Mouse (Mus musculus): ENCODE results near the gene Thy1. TPM values are rescaled to one million over a fixed set of nuclear protein-coding genes. Genes with fewer than 3 reads are reported as not detected.

The Thy1 gene
- total RNA-seq, 2 experiments from 2014 or later: 35.5 to 45.4 TPM

DNA sequence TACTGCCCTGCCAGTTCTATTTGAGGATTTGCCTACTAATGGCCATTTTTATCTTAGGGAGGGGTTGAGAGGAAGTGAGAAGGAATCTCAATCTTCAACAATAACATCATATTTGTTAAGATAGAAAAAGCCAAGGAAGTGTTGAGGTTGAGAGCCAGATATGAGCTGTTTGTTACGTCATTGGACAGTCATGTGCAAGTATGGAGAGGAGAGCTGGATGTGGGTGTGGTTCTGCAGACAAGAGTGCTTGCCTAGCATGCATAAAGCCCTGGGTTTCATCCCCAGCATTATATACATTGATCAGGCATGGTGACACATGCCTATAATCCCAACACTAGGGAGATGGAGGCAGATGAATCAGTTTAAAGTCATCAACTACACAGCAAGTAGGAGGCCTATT, 10.8 kb downstream of the Thy1 start:
- intact Hi-C loops (cut with DNase I; ENCODE audit: low total_unique reads): no loop called here
- no peak for DNase-seq

GRCm38 (mm10) chr9:44058606-44059005, 15.4 kb downstream of the Thy1 start:
- no peak for DNase-seq
- intact Hi-C loops (cut with DNase I; ENCODE audit: low total_unique reads): no loop called here

- intact Hi-C loops (cut with DNase I; ENCODE audit: low total_unique reads): no loop called here
- no peak for DNase-seq
These were observed 22.0 kb downstream of the Thy1 start for GRCm38 (mm10) chr9:44065177-44065576.

DNA sequence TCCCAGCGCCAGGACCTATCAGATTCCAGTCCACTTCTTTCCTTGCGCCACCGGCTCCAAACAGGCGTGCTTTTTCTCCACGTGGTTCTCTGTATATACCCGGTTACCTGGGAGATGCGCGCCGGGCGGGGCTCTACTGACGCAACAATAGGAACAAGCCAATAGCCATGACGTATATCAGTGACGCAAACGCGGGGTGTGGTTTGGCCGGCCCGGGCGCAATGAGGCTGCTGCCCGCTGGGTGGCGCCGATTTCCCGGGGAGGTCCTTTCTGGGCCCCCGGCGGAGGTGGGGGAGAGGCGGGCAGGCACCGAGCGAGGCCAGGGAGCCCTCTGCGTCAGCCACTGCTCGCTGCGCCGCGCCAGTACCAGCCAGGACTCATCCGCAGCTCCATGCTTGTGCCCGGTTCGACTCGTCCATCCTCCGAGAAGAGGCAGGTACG, 23.6 kb downstream of the Thy1 start, which contains the start of gene Usp2:
Gene Usp2 (plus strand): TSS at position 237 of the 441 bp plus-strand sequence.
- DNase-seq: peak; percentile 98
- intact Hi-C loops (cut with DNase I; ENCODE audit: low total_unique reads): no loop called here

GRCm38 (mm10) chr9:44067241-44067959, 24.2 kb downstream of the Thy1 start:
- no peak for DNase-seq
- intact Hi-C loops (cut with DNase I; ENCODE audit: low total_unique reads): no loop called here

GRCm38 (mm10) chr9:44067960-44068330, 24.8 kb downstream of the Thy1 start:
- DNase-seq: no peak
- intact Hi-C loops (cut with DNase I; ENCODE audit: low total_unique reads): no loop called here

- intact Hi-C loops (cut with DNase I; ENCODE audit: low total_unique reads): no loop called here
- no peak for DNase-seq
These were observed 26.1 kb downstream of the Thy1 start for GRCm38 (mm10) chr9:44069252-44069651.

DNA sequence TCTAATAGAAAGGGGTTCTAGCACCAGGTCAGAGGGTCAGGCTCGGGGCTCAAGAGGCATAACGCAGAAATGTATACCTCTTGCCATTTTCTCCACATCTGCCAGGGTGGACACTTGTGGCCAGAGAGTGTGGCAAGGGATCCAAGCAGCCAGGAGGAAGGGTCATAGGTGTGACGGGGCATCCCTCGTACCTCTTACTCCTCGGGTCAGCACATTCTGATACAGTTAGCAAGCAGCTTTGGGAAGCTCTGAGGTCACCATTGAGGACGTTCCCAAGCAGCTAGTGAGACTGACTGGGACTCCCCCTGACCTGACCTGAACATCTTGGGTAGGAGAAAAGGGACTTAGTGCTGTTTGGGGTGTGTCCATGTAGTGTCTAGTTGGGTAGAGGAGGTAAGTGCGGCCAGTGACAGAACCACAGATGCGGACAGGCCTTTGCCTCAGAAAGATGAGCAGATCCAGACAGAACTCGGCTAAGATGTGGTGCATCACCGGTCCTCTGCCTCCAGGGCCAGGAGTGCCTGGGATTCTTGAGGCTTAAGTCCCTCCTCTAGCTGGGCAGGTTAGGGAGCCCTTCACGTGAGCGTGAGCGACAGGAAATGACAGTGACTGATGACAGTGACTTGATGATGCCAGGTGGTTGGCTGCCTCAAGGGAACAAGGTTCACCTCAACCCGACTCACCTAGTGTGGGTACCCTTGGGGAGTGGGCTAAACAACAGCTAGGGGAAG, 27.1 kb downstream of the Thy1 start:
- DNase-seq: no peak
- intact Hi-C loops (cut with DNase I; ENCODE audit: low total_unique reads): no loop called here

- intact Hi-C loops (cut with DNase I; ENCODE audit: low total_unique reads): no loop called here
- no peak for DNase-seq
These were observed 27.7 kb downstream of the Thy1 start for GRCm38 (mm10) chr9:44070844-44071231.

DNA sequence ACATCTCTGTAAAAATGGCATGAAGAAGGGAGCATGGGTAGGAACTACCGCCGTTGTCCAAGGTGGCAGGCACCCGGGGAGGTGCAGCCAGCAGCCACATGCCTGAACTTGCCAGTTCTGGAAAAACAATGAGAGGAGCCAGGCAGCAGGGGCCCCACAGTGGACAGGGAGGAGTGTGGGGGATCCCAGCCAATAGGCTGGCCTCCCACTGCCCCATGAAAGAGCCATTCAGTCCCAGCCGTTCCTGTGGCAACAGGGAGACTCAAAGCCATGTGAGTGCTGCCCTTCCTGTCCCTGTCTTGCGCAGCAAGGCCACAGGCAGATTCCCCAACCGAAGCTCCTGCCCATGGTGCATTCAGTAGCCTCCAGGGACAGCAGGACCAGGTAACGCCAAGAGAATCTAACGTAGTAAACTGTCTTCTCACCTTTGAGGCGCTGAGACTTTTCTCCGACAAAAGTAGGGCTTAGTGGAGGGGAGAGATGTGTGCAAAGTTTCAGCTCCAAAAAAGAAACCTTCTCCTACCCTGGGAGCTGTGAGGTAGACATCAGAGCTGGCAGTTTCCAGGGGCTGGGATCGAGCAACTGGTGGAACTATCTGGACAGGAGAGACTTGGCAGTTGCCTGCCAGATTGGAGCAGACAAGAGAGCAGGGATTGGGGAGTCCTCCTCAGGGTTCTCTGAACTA, 28.9 kb downstream of the Thy1 start:
- no peak for DNase-seq
- intact Hi-C loops (cut with DNase I; ENCODE audit: low total_unique reads): no loop called here

DNA sequence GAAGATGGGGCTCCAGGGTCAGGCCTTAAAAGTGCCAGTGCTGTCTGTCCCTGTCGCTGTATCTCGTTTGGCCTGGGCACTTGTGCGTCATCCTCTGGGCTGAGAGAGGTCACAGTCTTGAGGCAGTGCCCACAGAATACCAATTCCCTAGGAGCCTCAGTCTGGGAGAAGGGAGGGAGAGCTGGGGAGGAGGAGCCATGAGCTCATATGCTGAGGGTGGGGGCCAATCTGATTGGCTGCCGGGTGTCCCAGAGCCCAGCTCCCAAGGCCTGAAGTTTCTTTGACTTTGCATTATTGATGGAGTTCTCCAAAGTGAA, 29.4 kb downstream of the Thy1 start:
- DNase-seq: peak; percentile 63
- intact Hi-C loops (cut with DNase I; ENCODE audit: low total_unique reads): no loop called here

- no peak for DNase-seq
- intact Hi-C loops (cut with DNase I; ENCODE audit: low total_unique reads): no loop called here
These were observed 29.9 kb downstream of the Thy1 start for GRCm38 (mm10) chr9:44073115-44073514.

DNA sequence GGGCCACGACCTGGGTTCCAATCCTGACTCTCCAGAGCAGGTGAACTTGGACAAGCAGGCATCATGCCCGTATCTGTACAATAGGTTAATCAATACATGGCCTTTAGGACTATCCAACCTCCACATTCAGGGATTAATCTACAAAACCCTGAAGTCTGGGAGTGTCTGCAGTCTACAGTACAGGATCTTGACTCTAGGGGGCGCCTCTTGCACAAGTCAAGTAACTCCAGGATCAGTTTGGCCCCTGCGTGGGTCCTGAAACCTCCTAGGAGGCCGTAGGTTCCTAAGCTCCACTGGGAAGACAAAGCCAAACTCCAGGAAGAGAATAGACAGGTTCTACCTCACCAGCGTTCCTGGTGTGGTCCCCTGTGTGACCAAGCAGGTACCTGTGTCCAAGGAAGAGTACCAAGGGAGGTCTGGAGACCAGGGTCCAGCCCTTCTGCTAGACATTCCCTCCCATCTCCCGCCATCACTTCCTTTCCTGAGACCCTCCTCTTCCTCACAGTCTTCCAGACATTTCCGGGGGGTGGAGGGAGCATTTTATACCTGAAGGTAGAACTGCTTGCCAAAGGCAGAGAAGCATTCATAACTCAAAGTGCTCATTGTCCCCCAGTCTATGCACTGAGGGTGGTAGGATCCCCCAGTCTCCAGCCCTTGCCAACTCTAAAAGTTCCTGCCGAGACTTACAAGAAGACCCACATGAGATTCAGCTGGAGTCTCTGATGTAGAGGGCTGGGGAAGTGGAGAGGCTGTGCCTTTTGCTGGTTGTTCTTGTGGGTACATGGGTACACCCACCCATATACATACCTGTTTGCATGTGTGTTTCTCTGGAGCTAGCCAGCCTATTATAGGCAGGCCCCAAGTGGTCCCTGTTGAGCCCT, 31.5 kb downstream of the Thy1 start:
- DNase-seq: no peak
- intact Hi-C loops (cut with DNase I; ENCODE audit: low total_unique reads): no loop called here

DNA sequence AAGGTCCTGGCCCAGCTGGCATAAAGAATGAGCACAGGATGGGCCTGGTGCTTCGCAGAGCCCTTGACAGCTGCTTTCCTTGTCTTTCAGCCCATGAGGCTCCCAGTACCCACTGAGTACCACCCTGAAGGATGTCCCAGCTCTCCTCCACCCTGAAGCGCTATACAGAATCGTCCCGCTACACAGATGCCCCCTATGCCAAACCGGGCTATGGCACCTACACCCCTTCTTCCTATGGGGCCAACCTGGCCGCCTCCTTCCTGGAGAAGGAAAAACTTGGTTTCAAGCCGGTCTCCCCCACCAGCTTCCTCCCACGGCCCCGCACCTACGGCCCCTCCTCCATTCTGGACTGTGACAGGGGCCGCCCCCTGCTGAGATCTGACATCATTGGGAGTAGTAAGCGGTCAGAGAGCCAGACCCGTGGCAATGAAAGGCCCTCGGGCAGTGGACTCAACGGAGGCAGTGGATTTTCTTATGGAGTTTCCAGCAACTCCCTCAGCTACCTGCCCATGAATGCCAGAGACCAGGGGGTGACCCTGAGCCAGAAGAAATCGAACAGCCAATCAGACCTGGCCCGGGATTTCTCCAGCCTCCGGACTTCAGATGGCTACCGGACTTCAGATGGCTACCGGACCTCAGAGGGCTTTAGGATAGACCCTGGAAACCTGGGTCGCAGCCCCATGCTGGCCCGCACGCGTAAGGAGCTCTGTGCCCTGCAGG, 32.3 kb downstream of the Thy1 start:
- intact Hi-C loops (cut with DNase I; ENCODE audit: low total_unique reads): no loop called here
- DNase-seq: no peak

GRCm38 (mm10) chr9:44075996-44076763, 33.0 kb downstream of the Thy1 start:
- intact Hi-C loops (cut with DNase I; ENCODE audit: low total_unique reads): no loop called here
- no peak for DNase-seq

- peak; percentile 86 for DNase-seq
- intact Hi-C loops (cut with DNase I; ENCODE audit: low total_unique reads): no loop called here
These were observed 33.6 kb downstream of the Thy1 start for GRCm38 (mm10) chr9:44076764-44077120.

DNA sequence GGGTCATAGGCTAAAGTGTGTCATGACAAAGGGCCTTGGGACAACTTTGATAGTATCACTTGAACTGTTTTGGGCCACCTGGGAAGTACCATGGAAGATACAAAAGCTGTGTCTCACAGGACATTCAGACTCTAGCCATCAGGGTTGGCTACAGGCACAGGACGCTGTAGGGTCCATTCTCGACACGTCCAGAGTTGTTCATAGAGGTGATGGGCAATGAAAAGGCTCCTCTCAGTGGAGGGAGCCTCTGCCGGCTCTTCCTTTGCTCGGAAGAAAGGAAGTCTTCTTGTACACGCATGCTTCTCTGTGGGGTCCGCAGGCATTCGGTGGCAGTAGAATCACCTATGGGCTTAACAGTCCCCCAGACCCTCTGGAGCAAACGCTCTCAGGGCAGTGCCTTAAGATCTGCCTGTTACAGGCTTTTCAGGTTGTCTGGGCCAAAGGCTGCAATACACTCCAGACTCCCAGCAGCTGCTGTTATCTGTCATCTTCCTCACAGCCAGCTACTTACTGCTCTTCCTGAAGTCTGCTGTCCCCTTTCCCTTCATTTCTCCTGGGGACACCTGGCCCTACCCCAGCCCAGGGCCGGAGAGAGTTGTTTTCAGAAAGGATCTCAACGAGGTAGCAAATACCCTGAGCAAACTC, 34.2 kb downstream of the Thy1 start:
- intact Hi-C loops (cut with DNase I; ENCODE audit: low total_unique reads): no loop called here
- no peak for DNase-seq

DNA sequence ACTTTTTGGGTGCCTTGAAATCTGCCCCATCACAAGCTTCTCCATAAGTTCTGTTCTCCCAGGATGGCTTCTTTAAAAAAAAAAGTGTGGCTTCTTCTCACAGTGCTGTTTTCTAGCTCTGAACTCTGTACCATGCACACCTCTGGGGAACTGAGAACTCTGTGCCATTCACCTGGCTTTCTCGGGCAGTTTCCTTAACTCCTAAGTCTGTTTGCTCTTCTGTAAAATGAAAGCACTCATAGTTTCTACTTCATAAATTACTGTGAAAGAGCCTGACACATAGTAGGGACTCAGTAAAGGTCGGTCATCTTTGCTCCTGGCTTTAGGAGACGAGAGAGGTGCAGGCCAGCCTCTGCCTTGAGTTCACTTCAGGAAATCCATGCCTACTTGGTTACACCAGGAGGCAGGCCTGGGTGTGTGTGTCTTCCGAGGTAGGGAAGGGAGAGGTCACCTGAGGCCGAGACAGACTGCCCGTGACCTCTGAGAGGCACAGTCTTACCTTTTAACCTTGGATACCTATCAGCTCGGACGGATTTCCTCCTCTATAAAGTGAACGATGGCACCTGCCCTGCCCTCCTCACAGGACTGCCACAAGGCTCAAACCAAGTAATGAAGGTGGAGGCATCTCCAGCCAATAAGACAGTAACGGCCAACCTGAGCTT, 35.1 kb downstream of the Thy1 start:
- no peak for DNase-seq
- intact Hi-C loops (cut with DNase I; ENCODE audit: low total_unique reads): no loop called here
